Mouse (Mus musculus): ENCODE data around the gene Gpx7.

GRCm38 (mm10) chr4:108448091-108448490 lies 41.3 kb upstream of the Gpx7 start:
- TF ChIP-seq CTCF (IDR thresholded peaks at IDR 0.05; ENCODE audit: extremely low read depth, insufficient read depth, insufficient read length, insufficient replicate concordance) (no peak), POLR2A (IDR thresholded peaks at IDR 0.05; ENCODE audit: low read depth, low read length) (no peak)

Data from spleen, adult 2 months (tissue).